Mouse (Mus musculus): ENCODE results near the gene Mnt.

- TF ChIP-seq CTCF (IDR thresholded peaks at IDR 0.05; ENCODE audit: low read depth, low read length) (no peak), EP300 (IDR thresholded peaks at IDR 0.05; ENCODE audit: insufficient read depth, low read depth, low read length) (no peak)
These were observed 2.3 kb upstream of the Mnt start for GRCm38 (mm10) chr11:74828404-74828931.
